In the genomic region with DNA sequence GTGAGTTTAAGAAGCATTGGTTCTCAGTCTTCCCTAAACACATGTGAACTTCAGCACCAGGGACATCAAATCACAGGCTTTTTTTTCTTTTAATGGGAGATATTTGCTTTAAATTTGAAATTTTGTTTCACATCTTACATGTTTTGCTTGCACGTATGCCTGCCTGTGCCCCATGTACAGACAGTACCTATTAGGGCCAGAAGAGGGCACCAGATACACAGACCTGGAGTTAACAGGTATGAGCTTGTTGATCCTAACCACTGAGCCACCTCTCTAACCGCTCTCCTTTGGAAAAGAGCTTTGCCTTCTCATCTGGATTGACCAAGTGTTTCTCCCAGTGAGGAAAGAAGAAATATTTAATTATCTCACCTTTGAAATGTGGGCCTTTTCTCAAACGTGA, we compare ENCODE assay signal across 8 mouse cellular contexts. TPM values are rescaled to one million over a fixed set of nuclear protein-coding genes. Genes with fewer than 3 reads are reported as not detected.
DNase-seq lines count a peak whose midpoint lies in the region; ATAC-seq and TF ChIP-seq lines count a peak whose summit lies in the region.

No protein-coding gene starts in this region.

- TF ChIP-seq CTCF in heart, adult 2 months (IDR thresholded peaks at IDR 0.05), result peak; percentile 95
- peak; percentile 27; the same call in 1 of the 2 replicates for TF ChIP-seq CTCF in spleen, adult 2 months (IDR thresholded peaks at IDR 0.05; ENCODE audit: extremely low read depth, insufficient read depth, insufficient read length, insufficient replicate concordance)
- TF ChIP-seq CTCF in cerebellum, adult 2 months (IDR thresholded peaks at IDR 0.05; ENCODE audit: borderline replicate concordance, insufficient read depth, low read depth, low read length), result peak; percentile 69

- H3K27me3 ChIP-seq in heart, adult 2 months (ENCODE audit: control insufficient read depth, insufficient read depth, low read length), result no peaks in the 10 kb centered on the region
- H3K27me3 ChIP-seq in heart, embryonic 11.5 days (ENCODE audit: control insufficient read depth, insufficient read depth, low read length), result peaks cover 6% of the 10 kb centered on the region
- peaks cover 1% of the 10 kb centered on the region; the same call in 1 of the 2 replicates for H3K27me3 ChIP-seq in spleen, adult 2 months (ENCODE audit: control insufficient read depth, insufficient read depth, low read length)
- H3K27me3 ChIP-seq in cerebellum, adult 2 months (ENCODE audit: control insufficient read depth, insufficient read depth, low read length), result no peaks in the 10 kb centered on the region

- H3K4me1 ChIP-seq in heart, adult 2 months (ENCODE audit: control insufficient read depth, insufficient read depth, low read length), result no peaks in the 10 kb centered on the region
- H3K4me1 ChIP-seq in heart, embryonic 11.5 days (ENCODE audit: control insufficient read depth, insufficient read depth, low read length), result no peaks in the 10 kb centered on the region
- H3K4me1 ChIP-seq in spleen, adult 2 months (ENCODE audit: control insufficient read depth, insufficient read depth, insufficient read length), result no peaks in the 10 kb centered on the region; the same call in 1 of the 2 replicates
- 0 out of 2 replicates have a peak, but pooled peaks cover 6% of the 10 kb centered on the region for H3K4me1 ChIP-seq in cerebellum, adult 2 months (ENCODE audit: control insufficient read depth, insufficient read depth, low read length)

- H3K36me3 ChIP-seq in heart, adult 2 months (ENCODE audit: control insufficient read depth, insufficient read depth, low read length), result no peaks in the 10 kb centered on the region
- H3K36me3 ChIP-seq in heart, embryonic 11.5 days (ENCODE audit: control insufficient read depth, insufficient read depth, low read length), result no peaks in the 10 kb centered on the region
- no peaks in the 10 kb centered on the region for H3K36me3 ChIP-seq in spleen, adult 2 months (ENCODE audit: control insufficient read depth, insufficient read depth, low read length)

- intact Hi-C loops in heart, adult 2 months (cut with DNase I), result loop anchor here (1.0 to 5.0 kb wide), 2 partner anchors 26 to 139 kb away; no protein-coding TSS in a partner anchor

- TF ChIP-seq POLR2A in heart, adult 2 months (IDR thresholded peaks at IDR 0.05; ENCODE audit: insufficient read depth, low read depth, low read length), result no peak
- TF ChIP-seq POLR2A in spleen, adult 2 months (IDR thresholded peaks at IDR 0.05; ENCODE audit: low read depth, low read length), result no peak
- TF ChIP-seq POLR2A in cerebellum, adult 2 months (IDR thresholded peaks at IDR 0.05; ENCODE audit: borderline replicate concordance, insufficient read depth, low read length), result no peak

- no peaks in the 10 kb centered on the region for H3K79me2 ChIP-seq in heart, adult 2 months (replicated peaks; ENCODE audit: control insufficient read depth, insufficient read depth, low read length)

- no peaks in the 10 kb centered on the region for H3K9me3 ChIP-seq in heart, embryonic 11.5 days (replicated peaks; ENCODE audit: control insufficient read depth, low read length)

- no peak for ATAC-seq in heart, embryonic 11.5 days (replicated peaks; ENCODE audit: insufficient number of reproducible peaks, low FRiP score, low TSS enrichment)
- ATAC-seq in monocyte, adult 5-6 weeks (replicated peaks; ENCODE audit: insufficient number of reproducible peaks, low FRiP score, low TSS enrichment, poor library complexity, severe bottlenecking), result no peak

- TF ChIP-seq EP300 in heart, adult 2 months (IDR thresholded peaks at IDR 0.05; ENCODE audit: insufficient read depth, low read depth, low read length), result no peak

- DNase-seq in heart, adult 2 months, result peak; percentile 41 to 59
- peak; percentile 3 to 36 for DNase-seq in spleen, adult 2 months (ENCODE audit: low read depth in 1 of 2, low spot score in 2 of 2)
- DNase-seq in spleen, adult 12 weeks (ENCODE audit: low spot score), result no peak
- peak; percentile 49 to 54 for DNase-seq in cerebellum, adult 2 months
- DNase-seq in kidney, adult 9 months, result peak; percentile 68
- DNase-seq in mesoderm, embryonic 11.5 days (ENCODE audit: low read depth, low spot score), result peak; percentile 46

- no peak overlapping the region for H3K4me3 ChIP-seq in heart, adult 2 months
- H3K4me3 ChIP-seq in heart, embryonic 11.5 days (ENCODE audit: low read depth, low read length), result no peak overlapping the region
- no peak overlapping the region for H3K4me3 ChIP-seq in spleen, adult 2 months (ENCODE audit: extremely low read depth, insufficient read depth, insufficient read length)
- no peak overlapping the region for H3K4me3 ChIP-seq in cerebellum, adult 2 months (replicated peaks; ENCODE audit: insufficient read depth, low read depth, low read length)

- no peak overlapping the region for H3K4me2 ChIP-seq in heart, embryonic 11.5 days

- H3K27ac ChIP-seq in heart, adult 2 months, result no peak overlapping the region
- H3K27ac ChIP-seq in heart, embryonic 11.5 days (ENCODE audit: low read depth, low read length), result no peak overlapping the region
- no peak overlapping the region for H3K27ac ChIP-seq in spleen, adult 2 months (ENCODE audit: insufficient read depth, low read length)
- no peak overlapping the region for H3K27ac ChIP-seq in cerebellum, adult 2 months (ENCODE audit: insufficient read depth, low read length)

- H3K9ac ChIP-seq in heart, adult 2 months (ENCODE audit: low read depth, low read length), result no peak overlapping the region
- H3K9ac ChIP-seq in heart, embryonic 11.5 days (ENCODE audit: low read depth, low read length), result no peak overlapping the region

- 47% methylated on average over 3 of the region's 3 CpGs for WGBS in heart, adult 2 months
- WGBS in heart, embryonic 11.5 days (ENCODE audit: insufficient replicate concordance), result 55% methylated on average over 3 of the region's 3 CpGs
- WGBS in spleen, adult 2 months, result 54% methylated on average over 3 of the region's 3 CpGs
- WGBS in cerebellum, adult 2 months, result 57% methylated on average over 3 of the region's 3 CpGs

RNA-seq across cellular contexts. Expression of a gene that starts 5.5 kb away (rescaled TPM):
- 1 to 10 TPM; 1.7 to 1.9 TPM for total RNA-seq in heart, adult 2 months (2021)
- polyA plus RNA-seq in heart, adult 2 months (2012; rRNA removed), result 0.94 and 1.5 TPM in 2 replicates
- 0.40 and 0.92 TPM in 2 replicates for polyA plus RNA-seq in heart, embryonic 11.5 days (2014; fragmentation: Nextera tagmentation; extraction: Ambion mirVana)
- polyA plus RNA-seq in spleen, adult 2 months (2012; rRNA removed), result 1.3 and 1.5 TPM in 2 replicates
- polyA plus RNA-seq in cerebellum, adult 2 months (2012; rRNA removed), result 44.9 and 46.0 TPM in 2 replicates
- not detected in 3 replicates for total RNA-seq in monocyte, adult 5-6 weeks (2017)

RNA-seq across cellular contexts. Expression of a gene that starts 30.3 kb away (rescaled TPM):
- 1 to 10 TPM; 3.7 TPM for total RNA-seq in heart, adult 2 months (2021)
- polyA plus RNA-seq in heart, adult 2 months (2012; rRNA removed), result 2.1 and 4.7 TPM in 2 replicates
- polyA plus RNA-seq in heart, embryonic 11.5 days (2014; fragmentation: Nextera tagmentation; extraction: Ambion mirVana), result 9.3 and 10.3 TPM in 2 replicates
- 0.42 and 0.65 TPM in 2 replicates for polyA plus RNA-seq in spleen, adult 2 months (2012; rRNA removed)
- polyA plus RNA-seq in cerebellum, adult 2 months (2012; rRNA removed), result 146 and 163 TPM in 2 replicates
- 0.85 to 2.6 TPM (median 0.86 TPM) in 3 replicates for total RNA-seq in monocyte, adult 5-6 weeks (2017)

Comparison
In these comparisons a context has a peak if more than half of its experiments do, and no peak if none do; other contexts are left out.
1. CTCF ChIP-seq: peak in every context shown above with its lines; median percentile 95 in heart, adult 2 months; 69 in cerebellum, adult 2 months; 27 in spleen, adult 2 months.
2. RNA of a gene that starts 5.5 kb away (polyA plus RNA-seq): 44.9 to 46.0 TPM in cerebellum, adult 2 months; 1.3 to 1.5 TPM in spleen, adult 2 months, 0.94 to 1.5 TPM in heart, adult 2 months and 0.40 to 0.92 TPM in heart, embryonic 11.5 days; every median in the first group is over 10 times any median in the second.
3. RNA of a gene that starts 30.3 kb away (polyA plus RNA-seq): 146 to 163 TPM in cerebellum, adult 2 months; 9.3 to 10.3 TPM in heart, embryonic 11.5 days, 2.1 to 4.7 TPM in heart, adult 2 months and 0.42 to 0.65 TPM in spleen, adult 2 months; every median in the first group is over 10 times any median in the second.